Mouse (Mus musculus) Patski (cell line): ENCODE results near the gene Iqch. TPM values are rescaled to one million over a fixed set of nuclear protein-coding genes. Genes with fewer than 3 reads are reported as not detected.

Experiments used
- ATAC-seq: fragments of 100-300 bp; one replicate; pipeline ENCODE4 v1.8.0; 2021
- CTCF ChIA-PET: fragments of 350-600 bp; sonication (Branson Sonifier 250); formaldehyde crosslinking; loops from one replicate; lab custom pipeline; 2022; ENCODE audit warnings: inconsistent platforms; lab: Charles Lee
- POLR2A ChIA-PET: fragments of 350-600 bp; sonication (Branson Sonifier 250); formaldehyde crosslinking; loops from one replicate; lab custom pipeline; 2022; ENCODE audit warnings: antibody characterized with exemption, inconsistent platforms; lab: Charles Lee
- DNase-seq: peaks from one replicate; pipeline ENCODE4 v3.0.0-alpha.2; 2011; ENCODE audit warnings: low read depth, low spot score
- H3K27me3 ChIP-seq: fragments of 371-371 bp; one replicate; pipeline ENCODE4 v1.5.1; 2021
- CTCF ChIP-seq: fragments of 100-300 bp; IDR thresholded peaks from one replicate; pipeline ENCODE4 v1.5.1; 2021
- in situ Hi-C: fragments of 300-500 bp; cut with MboI; formaldehyde crosslinking; loops from 3 replicates; pipeline ENCODE4 v1.11.1; 2018; ENCODE audit warnings: low pct_unique_long_range_greater_than_20kb, mixed read lengths
- polyA plus RNA-seq: library from polyadenylated mRNA; unstranded; gene quantifications from one replicate; pipeline ENCODE4 v1.2.3, GENCODE M21; 2021

Iqch gene
- polyA plus RNA-seq, 1 experiment from 2014 or later: 0.09 TPM

DNA sequence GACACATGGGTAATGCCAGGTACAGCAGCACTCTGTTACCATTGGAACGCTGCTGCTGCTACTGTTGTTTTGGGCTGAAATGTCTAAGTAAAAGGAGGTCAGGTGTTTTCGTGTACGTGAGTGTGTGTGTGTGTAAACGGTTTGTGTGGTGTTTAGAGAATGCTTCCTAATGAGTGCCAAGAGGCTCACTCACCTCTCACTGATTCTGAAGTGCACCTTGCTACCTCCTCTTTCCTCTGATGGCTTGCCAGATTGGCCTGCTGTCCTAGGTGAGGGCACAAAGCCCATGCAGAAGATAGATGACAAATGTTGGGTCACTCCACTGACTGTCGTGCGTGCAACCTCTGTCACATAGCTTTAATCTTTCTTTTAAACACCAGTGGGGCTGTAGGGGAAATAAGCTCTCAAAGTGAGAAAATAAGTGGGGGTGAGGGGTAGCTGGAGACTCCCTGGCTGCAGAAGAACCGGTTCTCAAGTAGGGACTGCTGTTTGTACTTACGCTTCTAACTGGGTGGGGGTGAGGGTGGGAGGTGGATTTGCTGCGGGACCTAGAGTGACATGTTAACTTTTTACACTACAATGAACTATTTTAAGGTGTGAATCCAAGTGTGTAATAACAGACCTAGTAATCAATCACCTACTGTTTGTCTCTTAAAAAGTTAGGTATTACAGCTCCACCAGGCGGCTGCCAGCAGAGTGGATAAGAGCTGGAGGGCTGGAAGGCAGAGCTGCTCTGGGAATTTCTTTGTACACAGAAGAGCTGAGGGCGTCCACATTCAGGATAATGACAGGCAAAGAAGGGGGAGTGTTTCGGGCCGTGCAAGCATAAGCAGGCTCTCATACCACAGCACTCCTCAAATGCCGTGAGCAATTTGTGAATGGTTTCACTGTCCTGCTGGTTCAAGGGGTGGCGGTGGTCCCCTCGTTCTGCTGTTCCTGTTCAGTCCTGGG is 10.5 kb upstream of the Iqch start:
- ATAC-seq (no peak), DNase-seq (no peak)
- in situ Hi-C loops: no loop called here
- ChIA-PET CTCF (interaction anchor here (1.2 to 1.3 kb wide), 2 partner anchors 9 to 224 kb away, joined by 3 to 4 read pairs; no protein-coding TSS in a partner anchor), POLR2A (interaction anchor here (0.6 kb wide), 1 partner anchor 248 kb away, joined by 5 read pairs; no protein-coding TSS in a partner anchor)
- TF ChIP-seq CTCF: no peak
- H3K27me3 ChIP-seq: no peaks in the 10 kb centered on the region

DNA sequence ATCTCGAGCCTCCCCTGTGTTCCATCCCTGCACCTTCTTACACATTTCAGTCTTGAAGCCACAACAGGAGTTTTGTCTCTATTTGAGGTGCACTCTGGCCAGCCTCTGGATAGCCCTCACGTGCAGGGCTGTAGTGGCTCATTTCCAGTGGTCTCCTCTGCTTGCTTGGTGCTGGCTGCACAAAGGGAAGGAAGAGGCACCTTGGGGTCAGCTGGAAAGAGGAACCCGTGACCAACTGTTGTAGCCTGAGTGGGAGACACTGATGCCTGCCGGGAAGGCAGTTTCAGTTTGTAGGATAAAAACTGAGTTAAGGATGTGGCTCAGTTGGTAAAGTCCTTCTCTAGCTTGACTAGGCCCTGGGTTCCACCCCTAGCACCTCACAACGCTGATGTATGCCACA is 9.7 kb upstream of the Iqch start:
- ATAC-seq (no peak), DNase-seq (no peak)
- in situ Hi-C loops: no loop called here
- no peaks in the 10 kb centered on the region for H3K27me3 ChIP-seq
- POLR2A ChIA-PET: no interaction called here
- TF ChIP-seq CTCF: no peak
- CTCF ChIA-PET: interaction anchor here (1.2 kb wide), 1 partner anchor 9 kb away, joined by 3 read pairs; no protein-coding TSS in a partner anchor

DNA sequence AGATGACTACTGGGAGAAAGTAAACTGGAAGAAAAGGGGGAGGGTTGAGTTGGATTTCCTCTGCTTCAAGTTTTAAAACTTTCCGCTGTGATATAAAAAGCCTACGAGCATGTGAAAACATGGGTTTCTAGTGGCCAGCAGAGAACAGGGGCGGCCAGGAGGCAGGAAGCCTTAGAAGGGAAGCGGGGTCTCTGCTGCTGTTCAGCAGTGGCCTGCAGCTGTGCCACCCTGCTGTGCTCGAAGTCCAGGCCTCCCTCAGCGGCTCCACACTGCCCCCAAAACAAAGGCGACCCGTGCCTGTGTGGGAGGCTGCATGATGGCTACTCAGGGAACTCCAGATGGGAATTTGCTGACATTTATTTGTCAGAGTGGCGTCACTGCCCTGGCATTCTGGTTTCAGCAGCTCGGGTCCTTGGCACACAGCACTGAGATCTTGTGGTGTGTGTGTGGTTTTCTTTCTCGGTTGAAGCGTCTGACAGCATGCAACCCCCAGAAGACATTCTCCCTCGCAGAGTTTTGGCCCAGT is 8.6 kb upstream of the Iqch start:
- ChIA-PET POLR2A (no interaction called here), CTCF (interaction anchor here (1.2 kb wide), 1 partner anchor 10 kb away, joined by 3 read pairs; no protein-coding TSS in a partner anchor)
- in situ Hi-C loops: no loop called here
- DNase-seq (peak; percentile 89), ATAC-seq (peak; percentile 79)
- no peak for TF ChIP-seq CTCF
- no peaks in the 10 kb centered on the region for H3K27me3 ChIP-seq

DNA sequence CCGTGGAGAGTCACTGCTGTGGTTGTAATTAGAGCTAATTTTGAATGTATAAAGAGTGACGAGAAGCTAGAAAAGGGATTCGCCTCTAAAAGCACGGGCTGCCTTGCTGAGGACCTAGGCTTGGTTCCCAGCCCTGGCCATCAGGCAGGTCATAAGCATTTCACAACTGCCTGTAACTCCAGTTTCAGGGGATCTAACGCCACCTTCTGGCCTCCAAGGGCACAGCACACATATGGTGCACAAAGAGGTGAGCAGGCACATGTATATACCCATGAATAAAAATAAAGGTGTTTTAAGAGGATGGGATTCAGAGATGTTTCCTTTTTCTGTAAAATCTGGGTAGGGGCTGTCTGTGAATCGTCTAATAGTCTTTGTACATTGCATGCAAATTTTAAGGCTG is 7.9 kb upstream of the Iqch start:
- DNase-seq: no peak
- TF ChIP-seq CTCF: peak; percentile 55
- no peak for ATAC-seq
- ChIA-PET CTCF (interaction anchor here (1.0 kb wide), 1 partner anchor 15 kb away, joined by 4 read pairs; no protein-coding TSS in a partner anchor), POLR2A (no interaction called here)
- no peaks in the 10 kb centered on the region for H3K27me3 ChIP-seq
- in situ Hi-C loops: no loop called here

DNA sequence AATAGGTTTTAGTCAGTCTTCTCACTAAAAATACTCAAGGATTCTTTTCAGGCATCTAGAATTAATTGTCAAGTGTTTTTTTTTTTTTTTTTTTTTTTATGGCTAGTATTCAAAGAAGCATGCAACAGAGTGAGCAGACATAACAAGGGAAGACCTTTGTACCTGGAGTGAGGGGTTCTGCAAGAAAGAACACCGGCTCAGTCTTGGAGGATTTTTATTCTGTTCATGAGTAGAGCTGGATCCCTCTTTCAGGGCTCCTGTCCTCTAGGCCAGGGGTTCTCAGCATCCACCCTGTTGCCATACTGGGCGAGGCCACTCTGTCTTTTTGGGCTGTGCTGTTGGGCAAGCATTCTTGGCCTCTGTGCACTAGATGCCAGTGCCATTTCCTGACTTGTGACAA is 7.5 kb upstream of the Iqch start:
- ATAC-seq: no peak
- TF ChIP-seq CTCF: no peak
- ChIA-PET CTCF (interaction anchor here (1.0 kb wide), 1 partner anchor 16 kb away, joined by 4 read pairs; no protein-coding TSS in a partner anchor), POLR2A (no interaction called here)
- DNase-seq: no peak
- no peaks in the 10 kb centered on the region for H3K27me3 ChIP-seq
- in situ Hi-C loops: no loop called here

DNA sequence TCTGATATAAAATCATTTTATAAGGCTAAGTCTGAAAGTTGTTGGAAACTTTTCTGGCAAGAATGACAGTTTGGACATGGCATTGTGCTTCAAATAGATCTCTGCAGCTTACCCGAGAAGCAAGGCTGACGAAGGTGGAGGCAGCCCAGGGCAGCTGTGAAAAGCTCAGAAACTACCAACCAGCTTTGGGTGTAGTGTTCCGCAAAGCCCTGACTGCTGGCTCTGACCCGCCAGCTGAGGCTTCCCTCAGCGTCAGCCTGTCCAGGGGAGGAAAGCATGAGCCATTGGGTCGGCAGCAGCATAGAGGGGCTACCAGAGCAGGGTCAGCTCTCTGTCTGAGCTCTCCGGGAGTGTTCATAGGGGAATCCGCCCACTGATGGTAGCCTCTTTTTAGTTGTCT is 7.0 kb upstream of the Iqch start:
- POLR2A ChIA-PET: interaction anchor here (0.6 kb wide), 1 partner anchor 663 kb away, joined by 3 read pairs; no protein-coding TSS in a partner anchor
- in situ Hi-C loops: no loop called here
- ATAC-seq: no peak
- no peak for DNase-seq
- H3K27me3 ChIP-seq: no peaks in the 10 kb centered on the region
- no peak for TF ChIP-seq CTCF
- CTCF ChIA-PET: no interaction called here

DNA sequence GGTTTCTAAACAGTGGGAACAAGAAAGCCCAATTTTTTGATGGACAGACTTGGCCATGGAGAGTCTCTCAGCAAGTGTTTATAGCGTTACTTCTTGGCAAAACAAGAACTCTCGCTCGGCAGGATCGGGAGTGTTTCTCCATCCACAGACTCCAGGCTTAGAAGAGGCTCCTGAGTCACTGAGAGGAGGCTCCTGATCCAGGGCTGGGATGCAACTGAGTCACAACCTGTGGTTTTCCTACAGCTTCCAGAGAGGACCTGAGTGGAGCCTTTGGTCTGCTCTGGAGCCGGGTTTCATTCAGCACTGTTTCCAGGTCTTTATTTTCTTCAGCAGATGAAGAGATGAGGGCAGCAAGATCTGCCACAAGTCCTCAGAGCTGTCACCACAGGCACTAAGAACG is 5.7 kb upstream of the Iqch start:
- ChIA-PET CTCF (no interaction called here), POLR2A (no interaction called here)
- H3K27me3 ChIP-seq: no peaks in the 10 kb centered on the region

DNA sequence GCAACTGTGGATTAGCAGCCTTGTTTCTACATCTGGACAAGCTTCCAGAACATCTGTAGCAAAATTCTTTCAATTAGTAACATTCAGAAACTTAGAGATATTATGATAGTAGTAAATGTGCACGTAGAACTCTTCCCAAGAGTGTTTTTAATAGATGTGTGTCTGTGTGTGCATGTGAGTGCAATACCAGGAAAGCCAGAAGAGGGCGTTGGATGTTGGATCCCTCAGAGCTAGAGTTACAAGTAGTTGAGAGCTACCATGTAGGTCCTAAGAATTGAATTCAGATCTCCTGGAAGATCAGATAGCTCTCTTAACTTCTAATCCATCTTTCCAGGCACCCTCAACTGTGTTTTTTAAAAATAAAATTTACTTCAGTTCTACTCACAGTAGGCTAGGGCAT is 4.3 kb upstream of the Iqch start:
- TF ChIP-seq CTCF: peak; percentile 40
- ChIA-PET CTCF (interaction anchor here (1.1 kb wide), 1 partner anchor 27 kb away, joined by 3 read pairs; no protein-coding TSS in a partner anchor), POLR2A (no interaction called here)
- no peak for ATAC-seq
- in situ Hi-C loops: no loop called here
- no peaks in the 10 kb centered on the region for H3K27me3 ChIP-seq
- no peak for DNase-seq

More for the DNA sequence above, 5.7 kb upstream of the Iqch start:
- no peak for TF ChIP-seq CTCF
- ATAC-seq (no peak), DNase-seq (no peak)
- in situ Hi-C loops: no loop called here

DNA sequence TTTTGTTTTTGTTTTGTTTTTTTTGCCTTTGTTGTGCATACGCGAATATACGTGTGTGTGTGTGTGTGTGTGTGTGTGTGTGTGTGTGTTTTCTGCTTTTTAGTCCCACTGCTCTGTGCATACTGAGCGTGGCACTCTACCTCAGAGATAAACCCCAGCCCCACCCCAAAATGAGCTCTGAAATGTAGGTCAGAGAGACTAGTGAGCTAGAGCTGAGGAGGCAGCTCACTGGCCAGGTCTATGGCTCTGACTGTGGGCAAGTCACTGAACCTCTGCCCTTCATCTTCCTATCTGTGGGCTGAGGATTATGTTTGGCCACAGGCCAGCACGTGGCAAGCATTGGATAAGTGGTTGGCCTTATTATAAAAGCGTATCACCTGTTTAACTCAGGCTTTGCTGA is 1.6 kb upstream of the Iqch start:
- DNase-seq: no peak
- in situ Hi-C loops: no loop called here

DNA sequence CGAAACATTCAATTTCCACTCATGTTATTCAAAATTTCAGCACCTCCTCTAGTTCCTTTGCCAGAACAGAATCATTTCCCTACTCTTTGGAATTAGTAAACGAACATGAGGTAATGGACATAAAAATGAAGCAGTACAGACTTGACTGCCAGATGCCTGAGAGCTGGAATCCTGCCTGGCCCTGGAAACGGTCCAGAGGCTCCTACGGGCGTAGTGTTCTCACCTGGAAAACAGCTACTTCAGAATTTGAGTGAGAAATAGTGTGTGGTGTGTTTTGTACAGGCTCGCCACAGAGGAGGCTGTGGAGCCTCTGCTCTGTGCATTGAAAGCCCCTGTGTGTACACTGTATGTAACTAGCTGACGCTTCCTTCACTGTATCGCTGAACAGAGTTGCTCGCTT is 5.6 kb downstream of the Iqch start:
- ATAC-seq (no peak), DNase-seq (no peak)
- in situ Hi-C loops: no loop called here
- H3K27me3 ChIP-seq: no peaks in the 10 kb centered on the region
- no peak for TF ChIP-seq CTCF
- ChIA-PET CTCF (no interaction called here), POLR2A (no interaction called here)

More for the DNA sequence above, 1.6 kb upstream of the Iqch start:
- no peaks in the 10 kb centered on the region for H3K27me3 ChIP-seq
- ChIA-PET CTCF (no interaction called here), POLR2A (interaction anchor here (0.6 to 1.0 kb wide), 3 partner anchors 35 to 635 kb away, joined by 3 read pairs; no protein-coding TSS in a partner anchor)
- no peak for ATAC-seq
- no peak for TF ChIP-seq CTCF

DNA sequence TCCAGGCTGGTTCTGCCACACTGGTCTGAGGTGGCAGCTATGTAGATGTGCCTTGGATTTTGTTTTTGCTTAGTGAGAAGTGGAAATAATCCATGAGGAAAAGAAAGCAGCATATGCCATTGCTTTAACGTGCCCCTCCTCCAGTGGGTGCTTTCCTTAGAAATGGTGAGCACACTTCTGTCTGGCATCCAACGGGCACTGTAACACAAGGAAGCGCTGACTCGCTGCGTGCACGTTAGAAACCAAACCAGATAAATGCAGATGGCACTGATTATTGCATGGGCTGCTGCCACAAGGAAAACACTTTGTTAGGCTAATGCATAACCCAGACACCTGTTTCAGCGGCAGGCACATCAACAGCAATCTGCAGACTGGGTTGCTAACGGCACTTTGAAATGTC is 6.6 kb downstream of the Iqch start:
- TF ChIP-seq CTCF: no peak
- POLR2A ChIA-PET: no interaction called here
- no peaks in the 10 kb centered on the region for H3K27me3 ChIP-seq
- CTCF ChIA-PET: no interaction called here
- ATAC-seq (no peak), DNase-seq (no peak)
- in situ Hi-C loops: no loop called here
